Mouse (Mus musculus) brain, embryonic 14.5 days (tissue): ENCODE data around the gene Pacsin2.

Experiments
- CTCF ChIP-seq: fragments of 200-500 bp; IDR thresholded peaks from 2 replicates; pipeline ENCODE4 v1.5.1; 2012; ENCODE audit warnings: inconsistent platforms, mild to moderate bottlenecking, moderate library complexity, borderline replicate concordance; ENCODE audit not compliant: insufficient read depth, insufficient read length; ENCODE audit errors: extremely low read depth
- POLR2A ChIP-seq: fragments of 200-500 bp; IDR thresholded peaks from 2 replicates; pipeline ENCODE4 v1.6.1; 2012; ENCODE audit warnings: mild to moderate bottlenecking, inconsistent platforms, borderline replicate concordance; ENCODE audit not compliant: poor library complexity, insufficient read depth, insufficient read length, severe bottlenecking; ENCODE audit errors: extremely low read depth

DNA sequence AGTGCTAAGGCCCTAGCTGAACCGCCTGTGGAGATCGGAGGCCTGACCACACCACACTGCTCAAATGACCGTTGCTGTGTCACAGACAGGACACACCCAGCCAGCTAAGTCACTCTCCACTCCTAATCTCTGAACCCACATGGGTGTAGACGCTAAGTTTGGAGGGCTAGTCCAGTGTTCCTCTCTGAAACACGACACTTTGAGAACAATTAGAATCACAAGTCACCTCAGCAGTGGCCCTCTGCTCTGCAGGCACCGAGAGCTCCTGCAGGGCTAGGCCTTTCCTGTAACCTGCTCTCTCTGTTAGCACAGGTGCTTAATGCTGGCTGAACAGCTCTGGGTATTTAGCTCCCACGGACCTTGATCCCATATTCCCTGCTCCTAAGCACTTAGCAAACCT is 120.2 kb downstream of the Pacsin2 start:
- TF ChIP-seq CTCF = no peak
- TF ChIP-seq POLR2A = no peak
